Mouse (Mus musculus) layer of hippocampus, postnatal 14 days (tissue): ENCODE measurements at regions not wholly inside any gene's neighbourhood (a gene's known extent, or its start where the extent isn't known, plus 50 kb on each side); places are given as distances from the start of the nearest gene placed in this dataset.

Experiments
- microRNA-seq, 2 experiments: library from miRNA; unstranded; fragments of <30 nt; microRNA quantifications; one replicate each; pipeline ENCODE4 v1.2.0; 2021

Small RNA genes in the stretch of these regions (microRNA-seq; reads per million reads assigned to microRNA genes)
- gene Mir466f-4: 0 reads per million in 2 experiments
